Mouse (Mus musculus) stomach, postnatal 0 days (tissue): ENCODE data around the gene Trim26. TPM values are rescaled to one million over a fixed set of nuclear protein-coding genes. Genes with fewer than 3 reads are reported as not detected.

Source experiments
- ATAC-seq: fragments of 200-750 bp; cut with Nextera tagmentation; 2 replicates; pipeline ENCODE4 v1.8.0; 2017; ENCODE audit not compliant: low FRiP score, low TSS enrichment
- DNase-seq: peaks from one replicate; pipeline ENCODE4 v3.0.0-alpha.2; 2016; ENCODE audit warnings: low spot score
- H3K27ac ChIP-seq: fragments of 300-500 bp; sonication (generic); replicated peaks from 2 replicates; pipeline ENCODE4 v1.5.1; 2014; ENCODE audit warnings: mild to moderate bottlenecking, control low read depth
- H3K27me3 ChIP-seq: fragments of 300-500 bp; sonication (generic); 2 replicates; pipeline ENCODE4 v1.6.1; 2014; ENCODE audit warnings: low read length; ENCODE audit not compliant: control insufficient read depth, insufficient read depth
- H3K36me3 ChIP-seq: fragments of 300-500 bp; sonication (generic); 2 replicates; pipeline ENCODE4 v1.6.1; 2014; ENCODE audit warnings: low read length, mixed read lengths; ENCODE audit not compliant: control insufficient read depth, insufficient read depth
- H3K4me1 ChIP-seq: fragments of 300-500 bp; sonication (generic); replicated peaks from 2 replicates; pipeline ENCODE4 v1.6.1; 2014; ENCODE audit warnings: antibody characterized with exemption; ENCODE audit not compliant: control insufficient read depth, insufficient read depth
- H3K4me2 ChIP-seq: fragments of 300-500 bp; sonication (generic); replicated peaks from 2 replicates; pipeline ENCODE4 v1.6.1; 2014; ENCODE audit warnings: low read depth, mild to moderate bottlenecking, control low read depth, moderate library complexity
- H3K4me3 ChIP-seq: fragments of 300-500 bp; sonication (generic); 2 replicates; pipeline ENCODE4 v1.5.1; 2014; ENCODE audit warnings: low read depth, low read length, control low read depth
- H3K9ac ChIP-seq: fragments of 300-500 bp; sonication (generic); 2 replicates; pipeline ENCODE4 v1.6.1; 2014; ENCODE audit warnings: mild to moderate bottlenecking, low read length, control low read depth, mixed read lengths
- H3K9me3 ChIP-seq: fragments of 300-500 bp; sonication (generic); 2 replicates; pipeline ENCODE4 v1.6.1; 2016; ENCODE audit warnings: low read length; ENCODE audit not compliant: control insufficient read depth
- CTCF ChIP-seq: IDR thresholded peaks from 2 replicates; pipeline ENCODE4 v1.5.1; 2016; ENCODE audit warnings: antibody characterized with exemption, low read depth, mild to moderate bottlenecking, moderate library complexity
- EP300 ChIP-seq: optimal IDR thresholded peaks from 2 replicates; pipeline ENCODE3; 2016; ENCODE audit warnings: antibody characterized with exemption
- WGBS: fragments of 180-500 bp; shearing (Covaris S2); extraction: QIAGEN DNeasy Blood & Tissue Kit; methylation state at CpG from one replicate; pipeline ENCODE4 v1.1.7; 2014; 5-methylcytosine and 5-hydroxymethylcytosine counted together
- polyA plus RNA-seq: library from polyadenylated mRNA; unstranded; fragments of >200 nt; fragmentation: Nextera tagmentation; extraction: Ambion mirVana; gene quantifications from 2 replicates; pipeline ENCODE4 v1.2.1, GENCODE M21; 2015

Trim26 gene
- polyA plus RNA-seq, 1 experiment from 2014 or later: 22.9 TPM

DNA sequence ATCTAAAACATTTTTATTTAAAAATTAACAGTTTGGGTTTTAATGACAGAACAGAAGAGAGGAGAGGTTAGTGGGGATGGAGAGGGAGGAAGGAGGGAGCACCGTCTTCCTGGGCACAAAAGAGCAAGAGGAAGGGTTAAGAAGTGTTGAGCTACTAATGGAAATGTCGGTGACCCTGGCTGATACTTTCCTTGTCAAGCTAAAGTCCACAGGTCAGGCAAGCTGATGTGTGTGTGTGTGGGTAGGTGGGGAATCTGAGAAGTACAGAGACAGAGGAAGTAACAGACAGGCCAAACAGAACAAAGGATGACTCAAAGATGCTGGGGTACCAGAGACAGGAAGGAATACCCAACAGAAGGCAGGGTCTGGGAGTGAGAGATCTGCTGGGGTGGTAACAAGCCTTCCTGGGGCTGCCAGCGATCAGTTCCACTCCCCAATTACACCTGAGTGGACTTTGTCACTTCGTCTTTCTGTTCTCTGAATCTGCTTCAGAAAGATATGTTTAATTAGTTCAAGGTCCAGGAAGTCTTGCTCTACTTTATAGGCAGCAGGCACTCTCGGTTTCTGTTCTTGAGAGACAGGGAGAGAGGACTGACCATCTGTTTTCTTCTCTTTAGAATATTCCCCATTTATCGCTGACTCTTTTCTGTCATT, 60.7 kb downstream of the Trim26 start, which contains the start of gene Trim31:
Gene Trim31, plus strand, starts transcription at position 567 of the 654 bp plus-strand sequence.
- H3K9ac ChIP-seq: no peak within 1 kb of the TSS
- ATAC-seq: peak; percentile 45; the same call in 1 of the 2 replicates
- 0 out of 2 replicates have a peak within 1 kb of the TSS, but pooled peaks have one; percentile 30 for H3K27ac ChIP-seq

DNA sequence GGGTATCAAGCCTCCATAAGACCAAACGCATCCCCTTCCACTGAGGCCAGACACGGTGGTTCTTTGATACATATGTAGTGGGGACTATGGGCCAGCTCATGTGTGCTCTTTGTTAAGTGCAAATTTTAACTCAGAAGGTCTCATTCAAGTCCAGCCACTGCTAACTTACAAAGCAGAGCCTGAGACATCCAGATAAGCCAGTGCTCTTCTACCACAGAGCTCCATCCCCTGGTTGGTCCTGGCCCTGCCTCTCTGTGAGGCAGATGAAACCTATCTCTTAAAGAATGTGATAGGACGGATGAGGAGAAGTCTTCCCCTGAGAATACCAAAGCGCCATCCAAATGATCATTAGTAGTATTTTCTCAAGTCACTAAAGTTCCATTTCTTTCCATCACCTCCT, 62.4 kb downstream of the Trim26 start:
- Histone ChIP-seq H3K9me3 (no peaks in the 10 kb centered on the region), H3K27ac (no peak overlapping the region), H3K36me3 (no peaks in the 10 kb centered on the region), H3K4me1 (no peaks in the 10 kb centered on the region), H3K9ac (no peak overlapping the region), H3K4me2 (no peak overlapping the region), H3K4me3 (no peak overlapping the region), H3K27me3 (no peaks in the 10 kb centered on the region)
- WGBS: 80% methylated on average over 4 of the region's 4 CpGs
- no peak for ATAC-seq
- DNase-seq: no peak
- TF ChIP-seq EP300 (no peak), CTCF (no peak)

More for the DNA sequence above, 60.7 kb downstream of the Trim26 start, which contains the start of gene Trim31:
- Histone ChIP-seq H3K4me3 (no peak within 1 kb of the TSS), H3K36me3 (no peaks in the 10 kb centered on the region), H3K9me3 (no peaks in the 10 kb centered on the region), H3K4me2 (no peak within 1 kb of the TSS), H3K27me3 (no peaks in the 10 kb centered on the region), H3K4me1 (no peaks in the 10 kb centered on the region)
- WGBS: 51% methylated on average over 6 of the region's 6 CpGs
- TF ChIP-seq CTCF: no peak
- no peak for TF ChIP-seq EP300
- DNase-seq: no peak

DNA sequence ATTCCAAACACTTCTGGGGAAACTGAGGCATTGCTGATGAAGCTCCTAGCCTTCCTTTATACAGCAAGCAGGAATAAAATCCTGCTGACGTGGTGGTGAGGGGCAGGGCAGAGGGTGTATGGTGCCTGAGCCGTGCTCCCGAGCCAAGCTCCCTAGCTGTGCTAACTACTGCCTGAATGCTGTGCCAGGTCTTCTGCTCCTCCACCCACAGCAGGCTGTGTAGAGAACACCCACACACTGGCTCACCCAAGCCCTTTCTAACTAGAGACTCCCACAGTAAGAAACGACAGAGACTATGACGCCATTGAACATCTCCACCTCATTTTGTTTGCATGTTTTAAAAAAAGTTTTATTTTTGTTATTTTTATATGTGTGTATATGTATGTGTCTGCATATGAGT, 63.1 kb downstream of the Trim26 start:
- Histone ChIP-seq H3K4me2 (no peak overlapping the region), H3K27me3 (no peaks in the 10 kb centered on the region), H3K4me1 (no peaks in the 10 kb centered on the region), H3K4me3 (no peak overlapping the region), H3K36me3 (no peaks in the 10 kb centered on the region), H3K9me3 (no peaks in the 10 kb centered on the region), H3K27ac (no peak overlapping the region), H3K9ac (no peak overlapping the region)
- no peak for ATAC-seq
- WGBS: 75% methylated on average over 5 of the region's 5 CpGs
- DNase-seq: no peak
- TF ChIP-seq EP300 (no peak), CTCF (no peak)

DNA sequence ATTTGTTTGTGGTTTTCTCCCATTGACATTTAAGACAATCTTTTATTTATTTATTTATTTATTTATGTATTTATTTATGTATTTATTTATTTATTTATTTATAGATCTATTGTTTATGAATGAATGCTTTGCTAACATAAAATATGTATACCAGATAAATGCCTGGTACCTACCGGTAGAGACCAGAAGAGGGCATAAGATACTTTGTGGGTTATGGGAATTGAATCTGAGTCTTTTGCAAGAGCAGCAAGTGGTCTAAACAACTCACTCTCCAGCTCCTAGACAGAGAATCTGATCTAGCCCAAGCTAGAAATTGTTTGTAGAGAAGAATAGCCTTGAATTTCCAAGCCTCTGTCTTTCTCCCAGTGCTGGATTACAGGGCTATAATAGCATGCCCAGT, 63.8 kb downstream of the Trim26 start:
- no peak for DNase-seq
- H3K27ac ChIP-seq: no peak overlapping the region
- H3K36me3 ChIP-seq: no peaks in the 10 kb centered on the region
- no peaks in the 10 kb centered on the region for H3K4me1 ChIP-seq
- TF ChIP-seq EP300 (no peak), CTCF (peak; percentile 51)
- no peak overlapping the region for H3K9ac ChIP-seq
- no peaks in the 10 kb centered on the region for H3K9me3 ChIP-seq
- no peak overlapping the region for H3K4me2 ChIP-seq
- no peak for ATAC-seq
- no peaks in the 10 kb centered on the region for H3K27me3 ChIP-seq
- WGBS: 32% methylated on average over 1 of the region's 1 CpGs
- H3K4me3 ChIP-seq: no peak overlapping the region

DNA sequence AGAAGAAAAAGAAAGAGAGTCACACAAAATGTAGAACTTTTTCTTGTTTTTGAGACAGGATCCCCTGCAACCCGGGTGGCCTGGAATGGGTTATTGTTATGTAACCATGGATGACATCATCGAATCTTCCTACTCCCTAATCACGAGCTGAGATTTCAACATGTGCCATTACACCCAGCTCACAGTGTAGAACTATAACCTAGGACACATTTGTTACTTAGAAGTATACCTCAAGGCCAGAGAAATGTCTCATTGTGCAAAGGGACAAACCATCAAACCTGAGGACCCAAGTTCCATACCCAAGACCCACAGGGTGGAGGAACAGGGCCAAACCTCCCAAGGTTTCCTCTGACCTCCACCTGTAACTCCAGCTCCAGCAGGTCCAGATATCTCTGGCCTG, 66.7 kb downstream of the Trim26 start:
- ATAC-seq: no peak
- no peak overlapping the region for H3K9ac ChIP-seq
- no peaks in the 10 kb centered on the region for H3K9me3 ChIP-seq
- TF ChIP-seq CTCF: no peak
- no peak for TF ChIP-seq EP300
- H3K27ac ChIP-seq: no peak overlapping the region
- H3K27me3 ChIP-seq: no peaks in the 10 kb centered on the region
- H3K36me3 ChIP-seq: no peaks in the 10 kb centered on the region
- 55% methylated on average over 3 of the region's 3 CpGs for WGBS
- no peaks in the 10 kb centered on the region for H3K4me1 ChIP-seq
- H3K4me2 ChIP-seq: no peak overlapping the region
- H3K4me3 ChIP-seq: no peak overlapping the region
- no peak for DNase-seq

DNA sequence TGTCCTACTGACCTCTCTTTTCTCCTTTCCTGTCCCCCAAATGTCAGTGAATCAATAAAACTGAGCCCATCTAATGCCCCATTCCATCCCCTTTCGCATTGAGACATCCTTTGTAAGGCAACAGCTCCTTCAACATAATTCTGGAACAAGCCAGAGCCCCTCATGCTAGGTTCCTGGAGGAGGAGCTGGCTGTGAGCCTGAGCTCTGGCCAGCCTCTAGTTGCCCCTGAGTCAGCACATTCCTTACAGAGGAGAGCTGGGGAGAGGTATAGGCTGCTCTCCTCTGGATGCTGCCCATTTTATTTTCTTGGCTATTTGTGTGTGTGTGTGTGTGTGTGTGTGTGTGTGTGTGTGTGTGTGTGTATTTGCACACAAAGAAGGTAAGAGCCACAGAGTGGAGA, 71.3 kb downstream of the Trim26 start:
- DNase-seq (no peak), ATAC-seq (no peak)
- WGBS: 39% methylated on average over 1 of the region's 1 CpGs
- Histone ChIP-seq H3K4me1 (no peaks in the 10 kb centered on the region), H3K4me3 (no peak overlapping the region), H3K36me3 (no peaks in the 10 kb centered on the region), H3K27ac (no peak overlapping the region), H3K9ac (no peak overlapping the region), H3K4me2 (no peak overlapping the region), H3K27me3 (no peaks in the 10 kb centered on the region), H3K9me3 (no peaks in the 10 kb centered on the region)
- TF ChIP-seq CTCF (no peak), EP300 (no peak)

Other genes starting within 250 kb of the Trim26 start
- gene H2-M9, start 194.5 kb upstream of the Trim26 start, polyA plus RNA-seq: not detected in 2 replicates
- not detected in 2 replicates for gene H2-M1, start 164.9 kb upstream of the Trim26 start, polyA plus RNA-seq
- not detected in 2 replicates for gene H2-M10.5, start 64.2 kb upstream of the Trim26 start, polyA plus RNA-seq
- gene H2-M10.6, start 25.0 kb upstream of the Trim26 start, polyA plus RNA-seq: not detected in 2 replicates
- 2.0 and 2.1 TPM in 2 replicates for gene Trim15, start 30.1 kb downstream of the Trim26 start, polyA plus RNA-seq
- gene Trim10, start 32.4 kb downstream of the Trim26 start, polyA plus RNA-seq: 0.28 and 0.32 TPM in 2 replicates
- 0.80 and 1.0 TPM in 2 replicates for gene Trim40, start 53.0 kb downstream of the Trim26 start, polyA plus RNA-seq
- gene Trim31, start 61.0 kb downstream of the Trim26 start, polyA plus RNA-seq: 1.4 and 1.8 TPM in 2 replicates
- gene Rnf39, start 105.8 kb downstream of the Trim26 start, polyA plus RNA-seq: 48.9 and 53.1 TPM in 2 replicates
- gene Ppp1r11, start 114.6 kb downstream of the Trim26 start, polyA plus RNA-seq: 77.9 and 79.7 TPM in 2 replicates
- gene Znrd1, start 121.4 kb downstream of the Trim26 start, polyA plus RNA-seq: 49.4 and 58.6 TPM in 2 replicates
- 4.5 and 5.2 TPM in 2 replicates for gene Znrd1as, start 121.5 kb downstream of the Trim26 start, polyA plus RNA-seq
- gene 2410137M14Rik, start 144.1 kb downstream of the Trim26 start, polyA plus RNA-seq: not detected in 2 replicates
- 0.05 and 0.08 TPM in 2 replicates for gene H2-M5, start 152.4 kb downstream of the Trim26 start, polyA plus RNA-seq
- 9.9 and 10.0 TPM in 2 replicates for gene Zfp57, start 164.0 kb downstream of the Trim26 start, polyA plus RNA-seq
- 0.08 TPM in 1 of 2 replicates, not detected in the other for gene Mog, start 186.3 kb downstream of the Trim26 start, polyA plus RNA-seq
- 3.8 and 4.3 TPM in 2 replicates for gene Gabbr1, start 208.8 kb downstream of the Trim26 start, polyA plus RNA-seq